Mouse (Mus musculus) cerebellum, adult (tissue): ENCODE data around the gene Hdhd3.

ENCODE experiments used
- ATAC-seq: cut with Nextera tagmentation; 2 replicates; pipeline ENCODE4 v1.9.2; 2017; ENCODE audit warnings: mild to moderate bottlenecking, moderate library complexity, mixed read lengths; ENCODE audit not compliant: insufficient number of reproducible peaks, low FRiP score, low TSS enrichment

Gene Hdhd3

GRCm38 (mm10) chr4:62503374-62503970 lies at the start of gene Hdhd3:
TSS of gene Hdhd3 (minus strand) at chr4:62503467.
- ATAC-seq = no peak

- ATAC-seq = no peak
Measured at GRCm38 (mm10) chr4:62551966-62552365, 48.7 kb upstream of the Hdhd3 start.

DNA sequence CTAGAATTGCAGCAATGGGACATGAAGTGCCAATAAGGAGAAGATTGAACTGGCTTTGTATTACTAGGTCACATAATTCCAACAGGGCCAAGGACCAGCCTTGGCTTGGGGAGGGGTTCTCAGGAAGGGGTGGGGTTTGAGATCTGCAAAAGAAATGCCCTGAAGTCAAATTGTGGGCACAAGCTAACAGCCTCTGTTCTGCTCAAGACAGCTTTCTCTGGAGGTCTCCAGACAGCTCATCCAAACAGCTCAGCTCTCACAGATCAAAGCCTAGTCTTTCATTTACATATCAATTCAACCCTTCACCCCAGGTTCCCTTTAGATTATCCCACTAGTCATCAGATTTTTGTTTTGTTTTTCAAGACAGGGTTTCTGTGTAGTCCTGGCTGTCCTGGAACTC lies 41.5 kb upstream of the Hdhd3 start:
- ATAC-seq = no peak

DNA sequence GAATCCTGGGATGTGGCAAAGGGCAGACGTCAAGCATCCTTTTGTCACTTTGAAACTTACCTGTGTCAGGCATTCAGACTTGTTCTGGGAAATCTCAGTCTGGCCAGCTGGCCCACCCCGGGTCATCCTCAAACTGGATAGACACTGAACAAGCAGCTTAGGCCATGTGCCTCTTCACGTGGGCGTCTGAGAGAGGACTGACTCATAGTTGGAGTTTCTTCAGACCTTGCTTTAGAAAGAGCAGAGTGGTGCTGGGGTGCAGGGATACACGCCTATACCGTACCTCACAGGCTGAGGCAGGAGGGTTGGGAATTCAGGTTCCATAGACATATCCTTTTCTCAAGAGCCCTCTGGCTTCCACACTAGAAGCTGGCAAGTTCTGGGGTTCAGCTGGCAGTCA lies 40.5 kb upstream of the Hdhd3 start:
- no peak for ATAC-seq

- ATAC-seq = no peak
Measured at GRCm38 (mm10) chr4:62541802-62542201, 38.5 kb upstream of the Hdhd3 start.

GRCm38 (mm10) chr4:62533729-62534128 lies 30.5 kb upstream of the Hdhd3 start:
- ATAC-seq = no peak

DNA sequence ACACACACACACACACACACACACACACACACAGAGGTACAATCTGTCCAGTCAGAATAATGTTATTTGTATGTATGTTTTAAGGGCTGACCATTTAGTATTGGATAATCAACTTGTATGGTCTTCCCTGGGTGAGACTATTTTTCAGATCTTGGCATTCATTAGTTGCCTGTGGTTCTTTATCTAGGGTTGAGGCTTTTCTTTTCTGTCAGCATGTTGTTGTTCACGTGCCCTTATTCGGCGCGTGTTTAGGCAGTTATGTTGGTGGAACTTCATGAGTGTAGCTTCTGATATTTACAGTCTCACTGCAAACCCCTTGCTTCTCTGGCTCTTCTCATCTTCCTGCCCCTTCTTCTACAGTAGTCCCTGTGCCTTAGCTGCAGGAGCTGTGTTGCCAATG lies 24.4 kb upstream of the Hdhd3 start:
- ATAC-seq = no peak

DNA sequence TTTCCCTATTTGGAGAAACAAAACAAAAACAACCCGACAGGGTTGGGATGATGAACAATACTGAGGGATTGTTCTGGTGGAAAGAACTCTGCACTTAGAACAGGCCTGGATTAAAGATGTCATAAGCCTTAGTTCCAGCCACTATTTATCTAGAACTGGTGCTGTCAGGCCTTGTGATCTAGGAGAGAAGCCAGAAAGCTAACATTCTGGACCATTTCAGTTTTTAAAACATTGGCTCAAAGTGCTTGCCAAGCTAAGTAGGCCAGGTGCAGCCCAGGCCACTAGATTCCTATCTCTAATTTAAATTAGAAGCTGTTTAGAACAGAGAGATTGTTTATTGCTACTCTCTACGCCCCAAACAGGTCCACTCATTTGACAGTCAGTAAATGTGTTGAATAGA lies 23.0 kb upstream of the Hdhd3 start:
- no peak for ATAC-seq

- no peak for ATAC-seq
Measured at GRCm38 (mm10) chr4:62525489-62525811, 22.2 kb upstream of the Hdhd3 start.

DNA sequence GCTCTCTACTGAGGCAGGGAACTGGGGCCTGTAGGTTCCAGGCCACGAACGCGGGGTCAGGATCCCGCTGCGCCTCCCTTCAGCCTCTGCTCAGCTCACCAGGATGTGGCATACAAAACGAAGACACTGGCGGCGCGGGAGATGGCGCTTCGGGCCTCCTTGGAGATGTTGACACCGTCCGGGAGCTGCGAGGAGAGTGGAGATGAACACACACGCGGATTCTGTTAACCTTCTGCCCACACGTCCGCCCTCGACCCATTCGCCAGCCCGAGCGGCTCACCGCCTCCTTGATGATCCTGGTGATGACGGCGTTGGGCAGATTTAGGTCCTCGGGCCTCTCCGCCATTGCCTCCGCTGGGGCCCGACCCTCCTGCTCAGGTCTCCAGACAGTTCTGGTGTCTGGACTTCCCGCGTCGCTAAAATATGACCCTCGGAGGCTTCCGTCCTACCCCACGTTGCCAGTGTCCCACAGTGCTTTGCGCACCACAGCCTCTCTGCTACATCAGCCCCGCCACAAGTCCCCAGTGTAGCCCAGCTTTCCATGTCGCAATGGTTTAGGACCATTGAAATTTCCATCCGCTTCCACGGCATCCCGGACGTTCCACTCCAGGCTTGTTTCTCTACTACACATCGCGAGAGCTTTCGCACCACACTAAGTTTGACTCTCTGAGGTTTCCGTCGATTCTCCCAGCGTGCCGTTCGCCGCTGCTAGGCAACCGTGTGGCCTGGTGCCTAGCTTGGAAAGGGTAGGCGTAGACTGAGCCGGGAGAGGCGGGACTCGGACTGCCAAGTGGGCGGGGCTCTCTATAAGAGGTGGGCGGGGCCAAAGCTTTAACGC lies 21.6 kb upstream of the Hdhd3 start, which contains the start of the genes Pole3 and 4933430I17Rik:
Gene Pole3 (minus strand): TSS at position 418 of the 838 bp plus-strand sequence.
Gene 4933430I17Rik (plus strand): TSS at position 719 of the 838 bp plus-strand sequence.
- peak; percentile 80 for ATAC-seq

- no peak for ATAC-seq
Measured at GRCm38 (mm10) chr4:62520892-62521400, 17.7 kb upstream of the Hdhd3 start.

- peak; percentile 56 for ATAC-seq
Measured at GRCm38 (mm10) chr4:62519849-62520233, 16.6 kb upstream of the Hdhd3 start, which contains the start of gene Alad. TSS of gene Alad (minus strand) at chr4:62519918.

- ATAC-seq = no peak
Measured at GRCm38 (mm10) chr4:62519122-62519848, 16.0 kb upstream of the Hdhd3 start.

DNA sequence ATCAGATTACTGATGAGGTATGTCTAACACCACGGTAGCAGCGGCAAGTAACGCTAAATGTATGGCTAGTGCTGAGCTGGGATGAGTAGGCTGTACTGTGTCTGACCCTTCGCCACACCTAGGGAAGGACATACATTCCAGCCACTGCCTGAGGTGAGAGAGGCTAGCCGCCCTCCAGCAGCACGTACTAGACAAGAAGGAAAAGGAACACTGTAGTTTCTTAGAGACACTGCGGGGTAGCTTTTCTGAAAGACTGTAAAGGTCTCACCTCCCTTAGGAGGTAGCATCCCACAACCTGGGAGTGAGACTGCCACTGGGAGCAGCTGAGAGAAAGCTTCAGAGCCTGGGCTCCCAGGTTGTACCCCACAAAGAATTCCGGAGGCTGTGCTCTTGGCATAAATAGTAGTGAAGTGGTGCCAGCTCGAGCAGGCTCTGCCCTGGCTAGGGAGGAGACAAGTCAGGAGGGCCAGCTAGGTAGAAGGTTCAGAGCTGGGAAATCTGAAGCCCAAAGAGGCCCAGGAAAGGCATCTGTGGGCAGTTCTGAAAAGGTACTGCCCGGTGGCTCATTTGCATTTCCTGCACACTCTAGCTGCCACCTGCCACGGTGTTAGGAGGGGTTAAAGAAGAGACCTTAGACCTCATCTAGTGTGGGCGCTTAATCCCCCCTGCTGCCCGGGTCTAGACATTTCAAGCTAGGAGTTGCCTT lies 15.3 kb upstream of the Hdhd3 start:
- peak; percentile 62 for ATAC-seq

DNA sequence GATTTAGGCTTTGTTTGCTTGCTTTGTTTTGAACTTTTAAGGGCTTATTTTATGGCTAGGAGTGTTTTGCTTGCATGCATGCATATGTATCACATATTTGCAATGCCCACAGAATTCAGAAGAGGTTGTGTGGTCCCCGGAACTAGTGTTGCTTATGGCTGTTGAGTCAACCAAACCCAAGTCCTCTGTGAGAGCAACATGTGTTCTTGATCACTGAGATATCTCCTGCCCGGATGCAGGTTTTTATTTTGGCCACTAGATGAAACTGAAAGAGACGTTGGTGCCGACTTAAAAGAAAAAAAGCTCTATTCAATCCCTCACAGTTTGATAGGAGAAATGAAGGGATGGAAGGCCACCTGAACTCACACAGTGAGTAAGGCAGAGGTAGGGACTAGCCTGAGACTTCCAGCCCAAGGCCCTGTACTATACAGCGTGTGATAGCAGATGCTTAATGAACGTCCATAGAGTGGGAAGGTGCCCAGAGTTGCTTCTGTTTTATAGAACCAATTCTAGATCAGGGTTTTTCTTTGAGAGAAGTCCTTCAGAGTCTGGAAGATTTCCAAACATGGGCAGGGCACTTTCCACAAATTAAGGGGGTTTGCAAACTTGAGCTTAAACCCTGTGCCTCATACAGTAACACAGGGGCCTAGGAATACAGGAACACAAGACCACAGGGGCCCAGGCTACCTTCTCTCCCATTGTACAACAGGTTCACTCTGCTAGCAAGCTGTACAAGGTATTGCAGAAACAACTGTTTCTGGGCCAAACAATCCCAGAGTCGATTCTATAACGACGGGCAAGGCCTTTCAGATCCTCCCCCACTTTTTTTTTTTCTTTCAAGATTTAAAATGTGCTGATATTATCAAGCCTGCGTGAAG lies 14.5 kb upstream of the Hdhd3 start:
- ATAC-seq = no peak

- ATAC-seq = no peak
Measured at GRCm38 (mm10) chr4:62517046-62517445, 13.8 kb upstream of the Hdhd3 start.

DNA sequence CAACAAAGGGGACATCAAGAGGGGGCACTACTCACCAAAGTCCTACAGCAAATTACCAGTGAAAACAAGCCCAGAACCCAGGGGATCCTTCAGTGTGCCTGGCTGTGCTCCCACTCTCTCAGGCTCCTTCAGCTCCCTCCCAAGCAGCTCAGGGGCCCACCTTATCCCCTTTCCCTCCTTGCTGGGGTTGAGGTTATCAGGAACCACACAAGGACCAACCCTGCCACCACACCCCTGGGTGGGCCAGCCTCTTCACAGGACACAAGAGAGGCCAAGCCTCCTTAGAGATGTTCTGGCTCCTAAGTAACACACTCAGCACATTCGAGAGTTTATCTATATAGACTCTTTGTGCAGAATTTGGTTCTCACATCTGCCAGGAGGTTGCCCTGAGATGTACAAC lies 13.3 kb upstream of the Hdhd3 start:
- ATAC-seq = no peak

DNA sequence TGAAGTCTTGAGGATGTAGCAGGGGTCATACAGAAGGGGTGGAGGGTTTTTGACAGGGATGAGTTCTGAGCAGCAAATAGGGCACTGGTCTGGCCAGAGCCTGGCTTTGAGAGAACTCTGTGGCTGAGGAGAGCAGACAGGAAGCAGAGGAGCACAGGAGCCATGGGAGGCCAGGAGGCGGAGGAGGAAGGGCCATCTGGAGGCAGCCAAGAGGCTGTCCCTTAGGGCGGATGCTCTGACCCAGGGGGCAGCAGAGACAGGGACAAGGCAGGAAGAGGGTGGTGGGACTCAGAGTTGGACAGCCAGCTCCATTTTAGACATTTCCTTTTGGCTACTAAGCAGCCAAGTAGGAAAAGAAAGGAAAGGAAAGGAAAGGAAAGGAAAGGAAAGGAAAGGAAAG lies 12.8 kb upstream of the Hdhd3 start:
- ATAC-seq = peak; percentile 65

- peak; percentile 18; the same call in 1 of the 2 replicates for ATAC-seq
Measured at GRCm38 (mm10) chr4:62515490-62515889, 12.2 kb upstream of the Hdhd3 start.
